Mouse (Mus musculus) megakaryocyte, embryonic 14.5 days (primary cell): Measurements from ENCODE around the gene Atp2b2.

Source experiments
- FLI1 ChIP-seq: IDR thresholded peaks from 2 replicates; pipeline ENCODE4 v1.6.1; 2012; ENCODE audit warnings: low read length, inconsistent platforms, mixed read lengths
- GATA1 ChIP-seq: IDR thresholded peaks from 3 replicates; pipeline ENCODE4 v1.6.1; 2012; ENCODE audit warnings: mixed read lengths, low read length, inconsistent platforms, borderline replicate concordance

DNA sequence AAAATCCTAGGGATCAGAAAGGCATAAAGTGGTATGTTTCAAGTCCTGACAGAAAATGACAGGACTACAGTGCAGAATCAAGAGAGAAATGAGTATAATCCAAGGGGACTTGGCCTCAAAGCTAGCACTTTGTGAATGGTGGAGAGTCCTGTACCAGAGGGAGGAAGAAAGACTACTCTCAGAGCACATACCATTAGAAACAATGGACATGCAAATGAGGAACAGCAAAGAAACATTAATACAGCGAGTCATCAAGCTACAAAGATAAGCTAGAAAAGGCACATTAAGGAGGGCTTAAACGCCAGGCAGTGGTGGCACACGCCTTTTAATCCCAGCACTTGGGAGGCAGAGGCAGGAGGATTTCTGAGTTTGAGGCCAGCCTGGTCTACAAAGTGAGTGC lies 311.1 kb downstream of the Atp2b2 start:
- TF ChIP-seq GATA1 (no peak), FLI1 (no peak)
